Comparison of ENCODE assay signal across 8 mouse cellular contexts in genomic region chr9:21870879-21871524, GRCm38 (mm10). TPM values are rescaled to one million over a fixed set of nuclear protein-coding genes. Genes with fewer than 3 reads are reported as not detected.
A peak's percentile ranks its signal among the peaks of the same experiment; 100 is the strongest.
DNase-seq lines count a peak whose midpoint lies in the region; ATAC-seq and TF ChIP-seq lines count a peak whose summit lies in the region.

No protein-coding gene starts in this region.

- H3K27ac ChIP-seq in embryonic facial prominence, embryonic 12.5 days: no peak overlapping the region
- no peak overlapping the region for H3K27ac ChIP-seq in heart, postnatal 0 days (ENCODE audit: low read depth)

- peak; percentile 77 for TF ChIP-seq CTCF in heart, postnatal 0 days (IDR thresholded peaks at IDR 0.05; ENCODE audit: low read depth)

- H3K27me3 ChIP-seq in embryonic facial prominence, embryonic 12.5 days: no peaks in the 10 kb centered on the region
- no peaks in the 10 kb centered on the region for H3K27me3 ChIP-seq in heart, postnatal 0 days (ENCODE audit: control insufficient read depth, insufficient read depth, low read length)

- H3K4me1 ChIP-seq in embryonic facial prominence, embryonic 12.5 days: no peaks in the 10 kb centered on the region
- peaks cover 5% of the 10 kb centered on the region; the same call in 1 of the 2 replicates for H3K4me1 ChIP-seq in heart, postnatal 0 days (ENCODE audit: control insufficient read depth, insufficient read depth)

- no peak overlapping the region for H3K4me3 ChIP-seq in embryonic facial prominence, embryonic 12.5 days
- no peak overlapping the region for H3K4me3 ChIP-seq in heart, postnatal 0 days (ENCODE audit: low read depth, low read length)

- 16% methylated on average over 20 of the region's 20 CpGs for WGBS in embryonic facial prominence, embryonic 12.5 days
- 13% methylated on average over 20 of the region's 20 CpGs for WGBS in heart, postnatal 0 days

- no peak overlapping the region for H3K9ac ChIP-seq in embryonic facial prominence, embryonic 12.5 days
- H3K9ac ChIP-seq in heart, postnatal 0 days (replicated peaks; ENCODE audit: low read depth, low read length): no peak overlapping the region

- H3K9me3 ChIP-seq in embryonic facial prominence, embryonic 12.5 days: no peaks in the 10 kb centered on the region
- no peaks in the 10 kb centered on the region for H3K9me3 ChIP-seq in heart, postnatal 0 days (replicated peaks; ENCODE audit: control insufficient read depth, low read length)

- peak; percentile 62 for DNase-seq in kidney, adult 18-20 months
- DNase-seq in kidney, adult 11 months: no peak
- DNase-seq in adrenal gland, postnatal 14 days: peak; percentile 74
- DNase-seq in heart, postnatal 0 days (ENCODE audit: low spot score): peak; percentile 56
- DNase-seq in kidney, postnatal 4 days: peak; percentile 67 to 72
- peak; percentile 56 for DNase-seq in lung, postnatal 25 days (ENCODE audit: low spot score)
- DNase-seq in right cerebral cortex, adult 2 months (ENCODE audit: low spot score in 2 of 2): peak; percentile 45 to 58

- no peaks in the 10 kb centered on the region for H3K36me3 ChIP-seq in embryonic facial prominence, embryonic 12.5 days
- H3K36me3 ChIP-seq in heart, postnatal 0 days (replicated peaks; ENCODE audit: control insufficient read depth, insufficient read depth, low read length): no peaks in the 10 kb centered on the region

- TF ChIP-seq EP300 in heart, postnatal 0 days (IDR thresholded peaks at IDR 0.05; ENCODE audit: low read depth): no peak

- no peak; the same call in 1 of the 2 replicates for ATAC-seq in embryonic facial prominence, embryonic 12.5 days (ENCODE audit: insufficient number of reproducible peaks, insufficient read depth, low FRiP score, low TSS enrichment)
- ATAC-seq in heart, postnatal 0 days (ENCODE audit: insufficient read depth, low read depth): peak; percentile 49; the same call in 1 of the 2 replicates

- peak overlapping the region; percentile 37 for H3K4me2 ChIP-seq in embryonic facial prominence, embryonic 12.5 days (replicated peaks)
- H3K4me2 ChIP-seq in heart, postnatal 0 days (ENCODE audit: low read depth, low read length): no peak overlapping the region

RNA-seq across cellular contexts. Expression of gene Dock6, which starts 18.6 kb away (rescaled TPM):
- 46.0 and 49.2 TPM in 2 replicates for total RNA-seq in adrenal gland, postnatal 14 days (2021)
- polyA plus RNA-seq in embryonic facial prominence, embryonic 12.5 days (2016; fragmentation: Nextera tagmentation; extraction: Ambion mirVana): 30.8 and 33.3 TPM in 2 replicates
- total RNA-seq in heart, postnatal 0 days (2014; rRNA removed; ENCODE audit: low replicate concordance): 38.5 and 65.3 TPM in 2 replicates
- 19.1 and 22.7 TPM in 2 replicates for polyA plus RNA-seq in heart, postnatal 0 days (2015; fragmentation: Nextera tagmentation; extraction: Ambion mirVana)

RNA-seq across cellular contexts. Expression of gene Angptl8, which starts 35.7 kb away (rescaled TPM):
- total RNA-seq in adrenal gland, postnatal 14 days (2021): 5.1 and 10.2 TPM in 2 replicates
- 0.96 and 1.7 TPM in 2 replicates for polyA plus RNA-seq in embryonic facial prominence, embryonic 12.5 days (2016; fragmentation: Nextera tagmentation; extraction: Ambion mirVana)
- total RNA-seq in heart, postnatal 0 days (2014; rRNA removed; ENCODE audit: low replicate concordance): not detected in 2 replicates
- 0.55 and 0.69 TPM in 2 replicates for polyA plus RNA-seq in heart, postnatal 0 days (2015; fragmentation: Nextera tagmentation; extraction: Ambion mirVana)

RNA-seq across cellular contexts. Expression of gene Rab3d, which starts 47.0 kb away (rescaled TPM):
- total RNA-seq in adrenal gland, postnatal 14 days (2021): 30.2 and 35.6 TPM in 2 replicates
- 10.2 and 11.1 TPM in 2 replicates for polyA plus RNA-seq in embryonic facial prominence, embryonic 12.5 days (2016; fragmentation: Nextera tagmentation; extraction: Ambion mirVana)
- total RNA-seq in heart, postnatal 0 days (2014; rRNA removed; ENCODE audit: low replicate concordance): 8.9 and 11.2 TPM in 2 replicates
- 7.7 and 7.9 TPM in 2 replicates for polyA plus RNA-seq in heart, postnatal 0 days (2015; fragmentation: Nextera tagmentation; extraction: Ambion mirVana)

RNA-seq across cellular contexts. Expression of gene Ccdc159, which starts 56.3 kb away (rescaled TPM):
- 6.5 and 8.5 TPM in 2 replicates for total RNA-seq in adrenal gland, postnatal 14 days (2021)
- polyA plus RNA-seq in embryonic facial prominence, embryonic 12.5 days (2016; fragmentation: Nextera tagmentation; extraction: Ambion mirVana): 5.3 and 5.6 TPM in 2 replicates
- 0.88 TPM in 1 of 2 replicates, not detected in the other for total RNA-seq in heart, postnatal 0 days (2014; rRNA removed; ENCODE audit: low replicate concordance)
- 0.77 and 0.97 TPM in 2 replicates for polyA plus RNA-seq in heart, postnatal 0 days (2015; fragmentation: Nextera tagmentation; extraction: Ambion mirVana)

RNA-seq across cellular contexts. Expression of gene Tmem205, which starts 56.4 kb away (rescaled TPM):
- 203 and 258 TPM in 2 replicates for total RNA-seq in adrenal gland, postnatal 14 days (2021)
- 40.5 and 42.4 TPM in 2 replicates for polyA plus RNA-seq in embryonic facial prominence, embryonic 12.5 days (2016; fragmentation: Nextera tagmentation; extraction: Ambion mirVana)
- total RNA-seq in heart, postnatal 0 days (2014; rRNA removed; ENCODE audit: low replicate concordance): 52.6 and 53.9 TPM in 2 replicates
- polyA plus RNA-seq in heart, postnatal 0 days (2015; fragmentation: Nextera tagmentation; extraction: Ambion mirVana): 44.8 and 47.2 TPM in 2 replicates
